Mouse (Mus musculus) NIH3T3 (cell line): Measurements from ENCODE around the gene Cadm1.

ENCODE experiments used
- DNase-seq: peaks from one replicate; pipeline ENCODE4 v3.0.0-alpha.2; 2012; ENCODE audit warnings: low read depth

Cadm1 gene

GRCm38 (mm10) chr9:47867474-47867873 lies 337.5 kb downstream of the Cadm1 start:
- DNase-seq = no peak

- no peak for DNase-seq
These were observed 339.7 kb downstream of the Cadm1 start for GRCm38 (mm10) chr9:47869661-47870060.

GRCm38 (mm10) chr9:47876557-47877206 lies 346.7 kb downstream of the Cadm1 start:
- DNase-seq = no peak

- no peak for DNase-seq
These were observed 350.2 kb downstream of the Cadm1 start for GRCm38 (mm10) chr9:47880171-47880570.

GRCm38 (mm10) chr9:47882372-47882771 lies 352.4 kb downstream of the Cadm1 start:
- no peak for DNase-seq

GRCm38 (mm10) chr9:47891721-47892120 lies 361.7 kb downstream of the Cadm1 start:
- no peak for DNase-seq

- DNase-seq = no peak
These were observed 363.0 kb downstream of the Cadm1 start for GRCm38 (mm10) chr9:47892995-47893394.

GRCm38 (mm10) chr9:47894096-47894495 lies 364.1 kb downstream of the Cadm1 start:
- DNase-seq = no peak

- no peak for DNase-seq
These were observed 364.7 kb downstream of the Cadm1 start for GRCm38 (mm10) chr9:47894661-47895060.

- DNase-seq = no peak
These were observed 365.1 kb downstream of the Cadm1 start for GRCm38 (mm10) chr9:47895121-47895520.

- DNase-seq = no peak
These were observed 370.8 kb downstream of the Cadm1 start for GRCm38 (mm10) chr9:47900734-47901133.

- DNase-seq = no peak
These were observed 373.7 kb downstream of the Cadm1 start for GRCm38 (mm10) chr9:47903661-47904060.

- DNase-seq = no peak
These were observed 374.5 kb downstream of the Cadm1 start for GRCm38 (mm10) chr9:47904339-47904922.

GRCm38 (mm10) chr9:47906521-47906920 lies 376.5 kb downstream of the Cadm1 start:
- DNase-seq = no peak
